Mouse (Mus musculus) embryo, embryonic 11 days (tissue): ENCODE data around the gene Abhd11.
"Not testable (repeated sequence)": the region's sequence is repeated elsewhere in the genome, so short reads cannot be mapped to it uniquely, and the experiment has no call there.

Experiments used
- DNase-seq: peaks from one replicate; pipeline ENCODE4 v3.0.0-alpha.2; 2015

Abhd11 gene

DNA sequence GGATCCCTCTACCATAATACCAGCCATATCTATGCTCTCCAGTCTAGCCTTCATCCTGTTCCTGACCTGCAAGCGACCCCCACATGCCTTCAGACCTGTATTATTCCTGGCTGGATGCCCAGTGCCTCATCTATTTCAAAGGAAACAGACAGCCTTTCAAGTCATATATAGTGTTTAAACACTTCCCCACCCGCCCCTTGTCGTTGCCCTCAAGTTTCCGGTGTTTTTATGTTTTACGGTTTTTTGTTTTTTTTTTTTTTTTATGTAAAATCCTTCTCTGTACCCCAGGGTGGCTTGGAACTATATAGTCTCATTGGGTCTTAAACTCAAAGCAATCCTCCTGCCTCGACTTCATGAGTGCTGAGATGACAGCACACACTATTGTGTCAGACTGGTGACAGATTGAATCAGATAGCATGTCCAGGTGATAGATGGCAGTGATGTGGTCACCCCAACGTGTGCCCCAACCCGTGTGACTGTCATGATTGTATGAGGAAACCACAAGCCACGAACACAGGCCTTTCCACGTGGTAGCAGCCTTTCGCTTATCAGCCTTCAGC lies 15.8 kb downstream of the Abhd11 start:
- DNase-seq = peak; percentile 59

DNA sequence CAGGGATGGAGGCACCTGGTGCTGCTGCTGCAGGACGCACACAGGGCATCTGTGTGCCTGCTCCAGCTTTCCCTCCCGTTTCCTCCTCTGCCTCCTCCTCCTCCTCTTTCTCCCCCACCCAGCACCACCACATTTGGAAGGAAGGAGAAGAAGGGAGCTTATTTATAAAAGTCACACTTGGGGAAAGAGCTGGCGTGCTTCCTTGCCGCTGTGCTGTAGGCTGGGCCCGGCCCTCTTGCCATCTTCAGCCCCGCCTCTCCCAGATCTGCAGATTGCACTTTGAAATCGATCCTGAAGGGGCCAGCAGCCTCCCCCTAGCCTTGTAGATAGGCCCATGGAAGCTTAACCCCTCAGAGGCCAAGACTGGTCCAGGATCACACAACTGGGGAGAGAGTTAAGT lies 16.9 kb downstream of the Abhd11 start:
- DNase-seq = peak; percentile 42

DNA sequence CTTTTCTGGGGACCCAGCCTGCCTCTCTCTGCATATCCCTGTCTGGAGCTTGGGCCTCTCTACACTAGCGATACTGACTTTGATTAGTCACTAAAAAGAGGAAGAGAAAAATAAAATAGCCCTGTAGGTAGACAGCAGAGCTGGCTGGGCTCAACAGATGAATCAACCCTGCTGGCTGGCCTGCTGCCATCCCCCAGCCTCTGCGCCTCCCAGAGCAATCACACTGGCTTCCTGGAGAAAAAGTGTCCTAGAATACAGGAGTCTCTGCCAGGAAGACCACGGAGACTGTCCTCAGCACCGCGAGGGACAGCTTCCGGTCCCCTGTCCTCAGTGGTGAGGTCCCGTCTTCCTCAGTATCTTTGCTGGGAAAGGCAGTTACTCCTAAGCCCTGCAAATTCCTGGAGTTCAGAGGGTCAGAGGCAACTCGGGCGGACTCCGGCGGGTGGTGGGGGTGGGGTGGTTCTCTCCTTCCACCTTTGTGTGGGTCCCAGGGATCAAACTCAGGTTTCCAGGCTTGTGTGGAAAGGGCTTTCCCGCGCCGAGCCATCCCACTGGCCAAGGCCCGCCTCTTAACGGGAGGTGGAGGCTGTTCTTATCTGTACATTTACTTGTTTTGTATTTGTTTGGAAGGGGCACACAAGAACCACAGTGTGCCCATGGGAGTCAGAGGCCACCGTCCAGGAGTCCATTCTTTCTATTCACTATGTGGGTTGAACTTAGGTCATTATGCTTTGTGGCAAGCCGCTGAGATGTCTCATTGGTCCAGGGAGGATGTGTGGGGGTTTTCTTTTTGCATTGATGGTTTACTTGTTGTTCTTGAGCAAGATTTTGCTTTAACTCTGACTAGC lies 20.3 kb downstream of the Abhd11 start:
- DNase-seq = no peak

DNA sequence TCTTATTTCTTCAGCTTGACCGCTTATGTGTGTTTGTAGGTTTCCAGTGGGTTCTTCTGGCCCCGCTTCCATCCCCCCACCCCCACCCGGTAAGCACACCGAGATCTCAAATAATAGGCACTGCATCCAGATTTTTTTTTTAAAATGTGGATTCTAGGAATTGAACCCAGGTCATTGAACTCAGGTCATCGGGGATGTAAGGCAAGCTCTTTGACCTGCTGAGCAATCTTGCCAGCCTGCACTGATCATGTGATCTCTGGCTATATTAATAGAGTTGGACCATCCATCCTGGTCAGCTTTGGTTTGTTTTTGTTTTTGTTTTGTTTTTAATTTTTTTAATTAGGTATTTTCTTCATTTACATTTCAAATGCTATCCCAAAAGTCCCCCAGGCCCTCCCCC lies 23.6 kb downstream of the Abhd11 start:
- no peak for DNase-seq

DNA sequence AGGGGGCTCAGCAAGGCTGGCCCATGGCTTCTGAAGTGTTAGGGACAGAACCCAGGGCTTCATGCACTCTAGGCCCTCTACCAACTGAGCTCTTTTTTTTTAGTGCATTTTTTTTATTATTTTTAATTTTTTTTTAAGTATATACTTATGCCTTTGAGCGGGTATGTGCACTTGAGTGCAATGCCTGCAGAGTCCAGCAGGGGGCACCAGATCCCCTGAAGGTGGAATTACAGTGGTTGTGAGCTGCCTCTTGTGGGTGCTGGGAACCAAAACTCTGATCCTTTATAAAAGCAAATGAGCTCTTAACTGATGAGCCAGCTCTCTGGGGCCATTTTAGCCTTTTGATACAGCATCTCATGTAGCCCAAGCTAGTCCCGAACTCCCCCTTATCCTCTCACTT lies 25.6 kb downstream of the Abhd11 start:
- no peak for DNase-seq

DNA sequence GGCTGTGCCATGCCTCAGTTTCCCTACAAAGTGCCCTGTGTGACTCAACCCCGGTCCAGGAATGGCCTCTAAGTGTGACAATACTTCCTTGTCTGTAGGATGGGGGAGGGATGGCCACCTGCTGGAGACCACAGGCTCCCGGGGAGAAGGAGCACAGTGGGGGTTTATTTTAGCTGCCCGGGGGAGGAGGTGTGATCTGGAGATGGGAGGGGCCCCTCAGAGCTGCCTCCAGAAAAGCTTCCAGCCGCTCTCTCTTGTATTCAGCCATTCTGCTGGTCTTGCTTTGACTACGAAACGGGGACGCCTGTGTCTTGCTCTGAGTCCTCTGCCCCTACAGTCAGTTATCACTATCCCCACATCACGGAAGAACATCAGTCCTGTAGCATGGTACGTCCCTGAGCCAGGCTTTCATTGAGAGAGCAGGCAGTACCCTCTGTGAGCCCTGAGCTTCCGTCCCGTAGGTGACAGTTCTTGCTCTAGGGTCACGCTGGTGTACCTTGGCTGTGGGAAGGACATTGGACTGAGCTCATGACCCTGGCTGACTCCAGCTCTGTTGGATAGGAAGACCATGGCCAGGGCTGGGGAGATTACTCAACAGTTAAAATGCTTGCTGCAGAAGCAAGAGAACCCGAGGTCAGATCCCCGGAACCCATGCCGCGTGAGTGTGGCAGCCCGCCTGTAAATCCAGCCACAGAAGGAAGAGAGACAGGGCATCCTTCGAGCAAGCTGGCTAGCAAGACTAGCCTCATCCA lies 26.8 kb downstream of the Abhd11 start:
- no peak for DNase-seq

DNA sequence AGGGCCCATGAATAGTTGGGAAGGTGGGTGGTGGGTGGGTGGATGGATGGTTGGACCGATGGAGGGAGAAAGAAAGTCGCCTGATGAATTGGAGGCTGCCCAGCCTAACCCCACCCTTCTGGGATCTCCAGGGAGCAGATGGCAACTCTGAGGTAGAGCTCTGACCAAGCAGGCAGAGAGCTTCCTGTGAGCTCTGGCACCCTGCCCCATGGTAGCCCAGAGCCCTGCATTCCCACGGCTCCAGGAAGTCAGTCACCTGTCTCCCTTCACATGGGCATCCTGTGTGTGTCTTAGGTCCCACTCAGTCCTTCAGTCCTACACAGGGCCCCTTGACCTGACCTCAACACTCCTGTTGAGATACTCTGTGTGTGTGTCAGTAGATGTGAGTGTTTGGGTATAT lies 29.0 kb downstream of the Abhd11 start:
- DNase-seq = no peak

DNA sequence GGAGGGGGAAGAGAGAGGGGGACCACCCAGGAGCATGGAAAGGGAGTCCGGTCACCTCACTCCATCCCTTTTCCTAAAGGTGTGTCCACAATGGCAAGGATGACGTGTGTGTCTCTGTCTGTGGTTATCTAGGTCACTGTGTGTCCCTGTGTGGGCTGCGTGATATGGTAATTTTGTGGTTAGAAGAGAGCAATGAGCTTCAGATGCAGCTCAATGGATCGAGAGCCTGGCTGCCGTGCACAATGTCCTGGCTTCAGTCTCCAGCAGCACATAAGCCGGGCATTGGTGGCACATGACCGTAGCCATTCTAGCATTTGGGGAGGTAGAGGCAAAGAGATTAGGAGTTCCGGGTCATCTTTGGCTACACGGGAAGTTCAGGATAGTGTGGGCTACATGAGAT lies 30.6 kb downstream of the Abhd11 start:
- DNase-seq = no peak

DNA sequence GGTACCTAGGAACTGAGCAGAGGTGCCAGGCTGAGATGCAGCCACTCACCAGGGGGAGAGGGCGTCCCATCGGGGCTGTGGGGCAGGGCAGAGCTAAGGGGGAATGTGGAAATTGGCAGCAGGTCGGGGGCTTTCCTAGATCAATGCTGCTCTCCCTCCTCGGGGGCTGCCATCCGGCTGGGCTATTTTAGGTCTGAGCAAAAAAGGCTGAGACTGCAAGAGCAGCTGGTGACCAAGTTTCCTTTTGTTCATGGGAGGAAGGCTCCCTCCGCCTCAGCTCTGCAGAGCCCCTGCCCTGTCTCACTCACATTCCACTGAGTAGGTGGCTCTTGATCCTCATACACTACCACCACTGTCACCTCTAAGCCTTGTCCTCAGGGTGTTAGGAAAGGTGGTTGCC lies 31.1 kb downstream of the Abhd11 start:
- DNase-seq = no peak

DNA sequence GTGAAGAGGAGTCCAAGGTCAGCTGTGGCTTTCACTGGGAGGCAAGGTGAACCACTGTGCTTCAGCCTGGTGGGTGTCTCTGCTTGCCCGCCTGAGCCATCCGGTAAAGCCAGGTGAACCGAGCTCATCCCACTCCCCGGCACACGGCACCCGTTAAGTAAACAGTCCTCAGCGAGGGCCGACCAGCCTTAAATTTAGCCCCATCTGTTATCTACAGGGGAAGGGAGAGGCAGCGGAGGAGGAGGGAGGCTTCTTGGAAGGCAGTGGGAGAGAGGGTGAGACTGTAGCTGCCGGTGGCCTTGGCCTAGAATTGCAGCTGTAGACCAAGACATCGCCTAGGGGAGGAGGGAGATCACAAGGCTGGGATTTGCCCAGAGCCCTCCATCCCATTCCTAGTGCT lies 31.8 kb downstream of the Abhd11 start:
- DNase-seq = no peak

DNA sequence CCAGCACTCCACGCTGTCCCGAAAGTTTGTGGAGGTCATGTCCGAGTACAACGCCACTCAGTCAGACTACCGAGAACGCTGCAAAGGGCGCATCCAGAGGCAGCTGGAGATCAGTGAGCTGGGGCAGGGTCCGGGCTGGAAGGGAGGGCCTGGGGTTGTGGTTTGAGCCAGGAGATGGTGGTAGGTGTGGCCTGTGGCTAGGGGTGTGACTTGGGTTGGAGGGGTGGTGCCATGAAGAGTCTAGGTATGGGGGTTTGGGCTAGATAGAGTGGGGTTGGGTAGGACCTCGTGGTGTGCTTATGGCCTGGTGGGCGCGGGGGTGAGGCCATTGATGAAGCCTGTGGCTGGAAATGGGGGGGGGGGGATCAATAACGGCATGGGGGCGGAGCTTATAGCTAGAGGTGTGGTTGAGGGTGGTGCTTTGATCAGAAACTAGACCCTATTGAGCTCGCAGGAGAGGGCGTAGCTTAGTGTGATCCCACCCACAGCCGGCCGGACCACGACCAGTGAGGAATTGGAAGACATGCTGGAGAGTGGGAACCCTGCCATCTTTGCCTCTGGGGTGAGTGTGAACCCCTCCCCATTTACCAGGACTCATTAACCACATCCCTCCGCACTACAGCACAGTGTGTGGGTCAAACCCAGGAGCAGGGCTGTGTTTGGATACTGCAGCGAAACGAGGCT lies 33.3 kb downstream of the Abhd11 start:
- DNase-seq = no peak

DNA sequence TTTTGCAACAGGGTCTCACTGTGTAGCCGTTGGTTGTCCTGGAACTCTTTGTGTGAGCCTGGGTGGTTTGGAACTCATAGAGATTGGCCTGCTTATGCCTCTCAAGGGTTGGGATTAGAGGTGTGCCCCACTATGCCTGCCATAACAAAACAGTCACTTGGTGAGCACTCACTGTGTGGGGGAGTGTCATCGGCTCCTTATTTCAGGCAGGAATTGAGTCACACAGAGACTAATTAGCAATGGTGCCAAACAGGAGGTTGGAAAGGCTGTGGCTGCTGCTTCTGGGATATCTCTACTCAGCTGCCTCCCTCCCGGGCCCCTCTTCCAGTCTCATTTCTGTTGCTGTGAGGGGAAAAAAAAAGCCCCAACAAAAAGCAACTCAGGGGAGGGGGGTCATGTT lies 35.6 kb downstream of the Abhd11 start:
- no peak for DNase-seq

DNA sequence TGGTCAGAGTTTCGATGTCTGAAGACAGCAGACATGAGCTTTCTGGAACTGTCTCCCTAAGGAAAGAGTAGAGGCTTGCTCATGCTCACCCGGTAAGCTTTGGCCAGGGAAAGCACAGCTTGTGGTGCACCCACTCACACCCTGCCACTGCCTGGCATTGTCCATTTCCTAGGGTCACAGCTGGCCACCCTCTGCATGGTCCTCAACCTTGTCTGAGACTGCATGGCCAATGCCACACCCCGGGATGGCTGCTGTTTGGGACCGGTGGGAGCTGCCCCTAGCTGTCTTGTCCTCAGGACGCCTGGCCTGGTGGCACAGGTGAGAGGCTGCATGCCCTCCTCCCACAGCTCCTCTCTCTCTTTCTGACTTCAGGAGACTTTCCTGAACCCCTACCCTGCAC lies 39.6 kb downstream of the Abhd11 start:
- no peak for DNase-seq

DNA sequence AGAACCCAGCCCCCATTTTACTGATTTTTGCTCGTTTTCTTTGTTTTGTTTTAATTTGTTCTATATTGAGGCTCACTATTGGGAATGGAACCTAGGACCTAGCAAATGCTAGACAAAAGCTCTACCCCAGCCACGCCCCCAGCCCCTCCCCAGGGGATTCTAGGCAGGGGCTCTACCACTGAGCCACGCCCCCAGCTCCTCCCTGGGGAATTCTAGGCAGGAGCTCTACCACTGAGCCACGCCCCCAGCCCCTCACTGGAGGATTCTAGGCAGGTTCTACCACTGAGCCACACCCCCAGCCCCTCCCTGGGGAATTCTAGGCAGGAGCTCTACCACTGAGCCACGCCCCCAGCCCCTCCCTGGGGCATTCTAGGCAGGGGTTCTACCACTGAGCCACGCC lies 40.3 kb downstream of the Abhd11 start:
- DNase-seq = not testable (repeated sequence)

DNA sequence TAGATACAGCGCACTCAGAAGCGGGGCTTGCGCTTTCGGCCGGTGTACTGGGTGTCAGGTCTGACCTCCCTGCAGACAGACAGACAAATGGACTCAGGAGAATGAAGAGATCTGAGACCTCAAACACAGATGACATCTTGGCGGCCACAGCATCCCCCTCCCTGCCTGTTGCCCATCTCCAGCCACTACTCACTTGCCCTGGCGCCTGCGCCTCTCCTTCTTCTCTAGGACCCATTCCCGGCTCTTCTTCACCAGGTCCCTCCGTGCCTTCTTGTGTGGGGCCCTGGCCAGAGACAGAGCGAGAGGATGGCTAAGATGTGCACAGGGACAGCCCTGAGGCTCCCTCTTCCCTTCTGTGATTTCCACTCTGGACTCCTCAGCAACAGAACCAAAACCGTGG lies 44.4 kb downstream of the Abhd11 start:
- DNase-seq = no peak
